In the genomic region with DNA sequence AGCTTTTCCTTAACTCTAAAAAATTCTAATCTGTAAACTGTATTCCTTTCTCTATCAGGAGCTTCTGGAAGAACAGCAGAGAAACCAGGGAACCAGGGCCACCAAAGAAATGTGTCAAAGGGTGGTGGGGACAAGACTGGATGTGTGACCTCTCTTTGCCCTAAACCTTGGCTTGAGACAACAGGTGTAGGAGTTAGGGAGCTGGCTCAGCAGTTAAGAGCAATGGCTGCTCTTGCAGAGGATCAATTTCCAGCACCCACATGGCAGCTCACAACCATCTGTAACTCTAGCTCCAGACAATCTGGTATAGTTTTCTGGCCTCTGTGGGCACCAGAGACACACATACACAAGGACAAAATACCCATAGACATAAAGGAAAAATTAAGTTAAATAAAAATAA, we compare ENCODE assay signal across 11 mouse cellular contexts. TPM values are rescaled to one million over a fixed set of nuclear protein-coding genes. Genes with fewer than 3 reads are reported as not detected.
DNase-seq lines count a peak whose midpoint lies in the region; ATAC-seq and TF ChIP-seq lines count a peak whose summit lies in the region.
"Had no signal": no experiment of that assay in that cellular context is flagged by ENCODE, and none has a peak within 500 bp of the region (broad histone marks: within the 10 kb centered on the region; RNA-seq: fewer than 3 reads in every experiment).

No protein-coding gene starts in this region.

- no peak overlapping the region; the same call in 1 of the 2 replicates for H3K9ac ChIP-seq in embryonic facial prominence, embryonic 12.5 days
- no peak overlapping the region for H3K9ac ChIP-seq in embryonic facial prominence, embryonic 15.5 days
- H3K9ac ChIP-seq in liver, embryonic 13.5 days, result no peak overlapping the region
- H3K9ac ChIP-seq: forebrain, embryonic 15.5 days had no signal

- H3K36me3 ChIP-seq in embryonic facial prominence, embryonic 12.5 days, result no peaks in the 10 kb centered on the region
- H3K36me3 ChIP-seq in embryonic facial prominence, embryonic 10.5 days (replicated peaks), result no peaks in the 10 kb centered on the region
- H3K36me3 ChIP-seq in embryonic facial prominence, embryonic 15.5 days, result no peaks in the 10 kb centered on the region
- H3K36me3 ChIP-seq in liver, embryonic 13.5 days, result no peaks in the 10 kb centered on the region
- H3K36me3 ChIP-seq: forebrain, embryonic 15.5 days had no signal

- H3K27me3 ChIP-seq in embryonic facial prominence, embryonic 12.5 days, result no peaks in the 10 kb centered on the region
- H3K27me3 ChIP-seq in embryonic facial prominence, embryonic 10.5 days (replicated peaks; ENCODE audit: low read depth, poor library complexity, severe bottlenecking), result no peaks in the 10 kb centered on the region
- H3K27me3 ChIP-seq in embryonic facial prominence, embryonic 15.5 days, result no peaks in the 10 kb centered on the region
- no peaks in the 10 kb centered on the region for H3K27me3 ChIP-seq in liver, embryonic 13.5 days
- H3K27me3 ChIP-seq: forebrain, embryonic 15.5 days had no signal

- H3K9me3 ChIP-seq in embryonic facial prominence, embryonic 12.5 days, result no peaks in the 10 kb centered on the region
- H3K9me3 ChIP-seq in embryonic facial prominence, embryonic 10.5 days, result no peaks in the 10 kb centered on the region
- H3K9me3 ChIP-seq in embryonic facial prominence, embryonic 15.5 days (replicated peaks), result no peaks in the 10 kb centered on the region
- H3K9me3 ChIP-seq in liver, embryonic 13.5 days (replicated peaks), result no peaks in the 10 kb centered on the region
- H3K9me3 ChIP-seq: forebrain, embryonic 15.5 days had no signal

- ATAC-seq in embryonic facial prominence, embryonic 12.5 days (ENCODE audit: insufficient number of reproducible peaks, insufficient read depth, low FRiP score, low TSS enrichment), result no peak
- no peak for ATAC-seq in embryonic facial prominence, embryonic 15.5 days (ENCODE audit: insufficient number of reproducible peaks, low FRiP score, low TSS enrichment, low read depth)
- ATAC-seq in liver, embryonic 13.5 days (ENCODE audit: low read depth), result no peak
- ATAC-seq: activated CD4-positive, CD25-positive, alpha-beta regulatory T cell, adult 4 months; forebrain, embryonic 15.5 days had no signal

- no peak overlapping the region for H3K4me3 ChIP-seq in embryonic facial prominence, embryonic 12.5 days
- H3K4me3 ChIP-seq in embryonic facial prominence, embryonic 10.5 days, result no peak overlapping the region
- H3K4me3 ChIP-seq in layer of hippocampus, adult 2 months, result no peak overlapping the region
- H3K4me3 ChIP-seq in embryonic facial prominence, embryonic 15.5 days (replicated peaks), result no peak overlapping the region
- H3K4me3 ChIP-seq in liver, embryonic 13.5 days (replicated peaks), result no peak overlapping the region
- H3K4me3 ChIP-seq: forebrain, embryonic 15.5 days had no signal

- H3K27ac ChIP-seq in embryonic facial prominence, embryonic 12.5 days, result peak overlapping the region; percentile 87
- H3K27ac ChIP-seq in embryonic facial prominence, embryonic 10.5 days (replicated peaks), result no peak overlapping the region
- H3K27ac ChIP-seq in layer of hippocampus, adult 2 months, result peak overlapping the region; percentile 99; the same call in 1 of the 2 replicates
- peak overlapping the region; percentile 39; the same call in 1 of the 2 replicates for H3K27ac ChIP-seq in embryonic facial prominence, embryonic 15.5 days (replicated peaks)
- 0 out of 2 replicates have a peak overlapping the region, but pooled peaks have one; percentile 44 for H3K27ac ChIP-seq in liver, embryonic 13.5 days

- TF ChIP-seq CTCF in layer of hippocampus, adult 2 months (conservative IDR thresholded peaks at IDR 0.05), result no peak

- H3K4me1 ChIP-seq in embryonic facial prominence, embryonic 12.5 days, result peaks cover 59% of the 10 kb centered on the region
- peaks cover 72% of the 10 kb centered on the region for H3K4me1 ChIP-seq in embryonic facial prominence, embryonic 10.5 days
- peaks cover 65% of the 10 kb centered on the region for H3K4me1 ChIP-seq in embryonic facial prominence, embryonic 15.5 days
- H3K4me1 ChIP-seq in liver, embryonic 13.5 days (replicated peaks), result peaks cover 74% of the 10 kb centered on the region

- DNase-seq in embryonic facial prominence, embryonic 10.5 days (ENCODE audit: low spot score), result no peak
- DNase-seq in layer of hippocampus, adult 2 months (ENCODE audit: low spot score in 2 of 2), result no peak
- no peak for DNase-seq in layer of hippocampus, postnatal 10 days (ENCODE audit: low spot score in 2 of 2)
- no peak for DNase-seq in liver, embryonic 13.5 days
- no peak for DNase-seq in right cerebral cortex, postnatal 25 days
- DNase-seq in urinary bladder, postnatal 36 days (ENCODE audit: low spot score in 2 of 2), result no peak
- DNase-seq: kidney, adult 18-20 months had no signal

- H3K4me2 ChIP-seq in embryonic facial prominence, embryonic 12.5 days (replicated peaks), result no peak overlapping the region; the same call in 1 of the 2 replicates
- no peak overlapping the region for H3K4me2 ChIP-seq in embryonic facial prominence, embryonic 15.5 days (replicated peaks)
- no peak overlapping the region for H3K4me2 ChIP-seq in liver, embryonic 13.5 days
- H3K4me2 ChIP-seq: forebrain, embryonic 15.5 days had no signal

RNA-seq across cellular contexts. Expression of gene Nr1d1, which starts 2.8 kb away (rescaled TPM):
- polyA plus RNA-seq in embryonic facial prominence, embryonic 12.5 days (2016; fragmentation: Nextera tagmentation; extraction: Ambion mirVana), result 1.6 and 1.7 TPM in 2 replicates
- 1.1 and 1.8 TPM in 2 replicates for polyA plus RNA-seq in embryonic facial prominence, embryonic 10.5 days (2016; fragmentation: Nextera tagmentation; extraction: Ambion mirVana)
- 10 to 100 TPM; 93.2 to 94.0 TPM for total RNA-seq in layer of hippocampus, adult 2 months (2021)
- 10 to 100 TPM; 39.1 to 41.5 TPM for total RNA-seq in layer of hippocampus, postnatal 10 days (2021)
- 1.7 and 1.8 TPM in 2 replicates for polyA plus RNA-seq in embryonic facial prominence, embryonic 15.5 days (2015; fragmentation: Nextera tagmentation; extraction: Ambion mirVana)
- polyA plus RNA-seq in liver, embryonic 13.5 days (2015; fragmentation: Nextera tagmentation; extraction: Ambion mirVana), result 0.59 and 1.0 TPM in 2 replicates

RNA-seq across cellular contexts. Expression of gene Msl1, which starts 17.4 kb away (rescaled TPM):
- 35.2 and 35.6 TPM in 2 replicates for polyA plus RNA-seq in embryonic facial prominence, embryonic 12.5 days (2016; fragmentation: Nextera tagmentation; extraction: Ambion mirVana)
- 23.4 and 23.5 TPM in 2 replicates for polyA plus RNA-seq in embryonic facial prominence, embryonic 10.5 days (2016; fragmentation: Nextera tagmentation; extraction: Ambion mirVana)
- total RNA-seq in layer of hippocampus, adult 2 months (2021), result 100 to 1,000 TPM; 168 to 178 TPM
- total RNA-seq in layer of hippocampus, postnatal 10 days (2021), result 100 to 1,000 TPM; 147 to 157 TPM
- 28.7 and 30.4 TPM in 2 replicates for polyA plus RNA-seq in embryonic facial prominence, embryonic 15.5 days (2015; fragmentation: Nextera tagmentation; extraction: Ambion mirVana)
- polyA plus RNA-seq in liver, embryonic 13.5 days (2015; fragmentation: Nextera tagmentation; extraction: Ambion mirVana), result 6.8 and 6.9 TPM in 2 replicates

RNA-seq across cellular contexts. Expression of gene Casc3, which starts 26.8 kb away (rescaled TPM):
- polyA plus RNA-seq in embryonic facial prominence, embryonic 12.5 days (2016; fragmentation: Nextera tagmentation; extraction: Ambion mirVana), result 53.9 and 54.0 TPM in 2 replicates
- 47.5 and 48.3 TPM in 2 replicates for polyA plus RNA-seq in embryonic facial prominence, embryonic 10.5 days (2016; fragmentation: Nextera tagmentation; extraction: Ambion mirVana)
- 10 to 100 TPM; 61.0 to 62.1 TPM for total RNA-seq in layer of hippocampus, adult 2 months (2021)
- 10 to 100 TPM; 65.8 to 66.3 TPM for total RNA-seq in layer of hippocampus, postnatal 10 days (2021)
- polyA plus RNA-seq in embryonic facial prominence, embryonic 15.5 days (2015; fragmentation: Nextera tagmentation; extraction: Ambion mirVana), result 37.0 and 42.2 TPM in 2 replicates
- polyA plus RNA-seq in liver, embryonic 13.5 days (2015; fragmentation: Nextera tagmentation; extraction: Ambion mirVana), result 13.3 and 16.1 TPM in 2 replicates

RNA-seq across cellular contexts. Expression of gene Thra, which starts 37.5 kb away (rescaled TPM):
- 29.1 and 34.3 TPM in 2 replicates for polyA plus RNA-seq in embryonic facial prominence, embryonic 12.5 days (2016; fragmentation: Nextera tagmentation; extraction: Ambion mirVana)
- 8.8 and 9.1 TPM in 2 replicates for polyA plus RNA-seq in embryonic facial prominence, embryonic 10.5 days (2016; fragmentation: Nextera tagmentation; extraction: Ambion mirVana)
- total RNA-seq in layer of hippocampus, adult 2 months (2021), result 1,000 to 10,000 TPM in 1 of 2 experiments, 100 to 1,000 TPM in 1; 996 to 1,082 TPM
- total RNA-seq in layer of hippocampus, postnatal 10 days (2021), result 1,000 to 10,000 TPM; 1,331 to 1,411 TPM
- 51.0 and 51.2 TPM in 2 replicates for polyA plus RNA-seq in embryonic facial prominence, embryonic 15.5 days (2015; fragmentation: Nextera tagmentation; extraction: Ambion mirVana)
- 8.8 and 9.8 TPM in 2 replicates for polyA plus RNA-seq in liver, embryonic 13.5 days (2015; fragmentation: Nextera tagmentation; extraction: Ambion mirVana)

RNA-seq across cellular contexts. Expression of gene Med24, which starts 48.7 kb away (rescaled TPM):
- 70.4 and 73.6 TPM in 2 replicates for polyA plus RNA-seq in embryonic facial prominence, embryonic 12.5 days (2016; fragmentation: Nextera tagmentation; extraction: Ambion mirVana)
- 73.9 and 78.1 TPM in 2 replicates for polyA plus RNA-seq in embryonic facial prominence, embryonic 10.5 days (2016; fragmentation: Nextera tagmentation; extraction: Ambion mirVana)
- total RNA-seq in layer of hippocampus, adult 2 months (2021), result 100 to 1,000 TPM; 146 to 148 TPM
- total RNA-seq in layer of hippocampus, postnatal 10 days (2021), result 100 to 1,000 TPM in 1 of 2 experiments, 10 to 100 TPM in 1; 93.8 to 103 TPM
- polyA plus RNA-seq in embryonic facial prominence, embryonic 15.5 days (2015; fragmentation: Nextera tagmentation; extraction: Ambion mirVana), result 52.3 and 53.3 TPM in 2 replicates
- polyA plus RNA-seq in liver, embryonic 13.5 days (2015; fragmentation: Nextera tagmentation; extraction: Ambion mirVana), result 27.6 and 36.0 TPM in 2 replicates
